Mouse (Mus musculus): ENCODE measurements at regions not wholly inside any gene's neighbourhood (a gene's known extent, or its start where the extent isn't known, plus 50 kb on each side); places are given as distances from the start of the nearest gene placed in this dataset.

DNA sequence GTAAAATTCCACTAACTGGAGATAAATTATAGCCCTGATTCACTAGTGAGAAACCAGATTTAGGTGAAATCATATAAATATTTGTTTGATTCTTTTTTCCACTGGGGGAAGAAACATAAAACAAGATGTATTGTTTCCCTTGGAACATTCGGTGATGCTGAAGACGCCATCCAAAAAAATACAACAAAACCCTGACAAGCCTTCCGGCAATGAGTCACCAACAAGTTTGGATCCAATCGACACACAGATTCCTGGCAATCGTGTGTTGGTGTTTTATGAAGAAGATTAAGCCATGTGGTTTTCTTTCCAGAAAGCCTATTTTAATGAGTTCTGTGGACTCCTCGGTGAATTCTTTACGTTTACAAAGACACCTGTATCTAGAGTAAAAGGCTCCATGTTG is 157.2 kb upstream of the Supt20 start:
- no peak for DNase-seq (ENCODE audit: low read depth in 1 of 2, low spot score in 2 of 2)
- 95% methylated on average over 7 of the region's 7 CpGs for WGBS
- Histone ChIP-seq H3K27ac (ENCODE audit: insufficient read depth, low read length) (no peak overlapping the region), H3K4me1 (ENCODE audit: control insufficient read depth, insufficient read depth, insufficient read length) (no peaks in the 10 kb centered on the region), H3K27me3 (ENCODE audit: control insufficient read depth, insufficient read depth, low read length) (no peaks in the 10 kb centered on the region), H3K36me3 (ENCODE audit: control insufficient read depth, insufficient read depth, low read length) (no peaks in the 10 kb centered on the region), H3K4me3 (ENCODE audit: extremely low read depth, insufficient read depth, insufficient read length) (no peak overlapping the region)
- TF ChIP-seq POLR2A (IDR thresholded peaks at IDR 0.05; ENCODE audit: low read depth, low read length) (no peak), CTCF (IDR thresholded peaks at IDR 0.05; ENCODE audit: extremely low read depth, insufficient read depth, insufficient read length, insufficient replicate concordance) (no peak)

DNA sequence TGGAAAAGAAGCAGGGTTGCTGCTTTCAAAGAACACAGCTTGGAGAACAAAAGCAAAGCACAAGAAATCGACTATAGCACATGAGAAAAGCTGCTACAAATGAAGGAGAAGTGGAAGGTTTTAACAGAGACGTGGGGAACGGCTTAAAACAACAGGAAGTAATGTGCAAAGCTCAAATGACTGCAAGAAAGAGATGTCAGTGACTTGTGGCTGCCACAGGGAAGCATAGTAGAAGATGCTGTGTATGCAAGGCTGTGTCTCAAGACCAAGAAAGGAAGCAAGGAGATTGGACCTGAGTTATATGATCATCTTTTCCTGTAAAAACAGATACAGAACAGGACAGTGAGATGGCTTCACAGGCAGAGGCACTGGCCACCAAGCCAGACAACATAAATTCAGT is 154.6 kb upstream of the Supt20 start:
- TF ChIP-seq POLR2A (IDR thresholded peaks at IDR 0.05; ENCODE audit: low read depth, low read length) (no peak), CTCF (IDR thresholded peaks at IDR 0.05; ENCODE audit: extremely low read depth, insufficient read depth, insufficient read length, insufficient replicate concordance) (no peak)
- Histone ChIP-seq H3K27me3 (ENCODE audit: control insufficient read depth, insufficient read depth, low read length) (no peaks in the 10 kb centered on the region), H3K4me3 (ENCODE audit: extremely low read depth, insufficient read depth, insufficient read length) (no peak overlapping the region), H3K36me3 (ENCODE audit: control insufficient read depth, insufficient read depth, low read length) (no peaks in the 10 kb centered on the region), H3K27ac (ENCODE audit: insufficient read depth, low read length) (no peak overlapping the region), H3K4me1 (ENCODE audit: control insufficient read depth, insufficient read depth, insufficient read length) (no peaks in the 10 kb centered on the region)
- no peak for DNase-seq (ENCODE audit: low read depth in 1 of 2, low spot score in 2 of 2)
- under 1% methylated on average over 3 of the region's 3 CpGs for WGBS

DNA sequence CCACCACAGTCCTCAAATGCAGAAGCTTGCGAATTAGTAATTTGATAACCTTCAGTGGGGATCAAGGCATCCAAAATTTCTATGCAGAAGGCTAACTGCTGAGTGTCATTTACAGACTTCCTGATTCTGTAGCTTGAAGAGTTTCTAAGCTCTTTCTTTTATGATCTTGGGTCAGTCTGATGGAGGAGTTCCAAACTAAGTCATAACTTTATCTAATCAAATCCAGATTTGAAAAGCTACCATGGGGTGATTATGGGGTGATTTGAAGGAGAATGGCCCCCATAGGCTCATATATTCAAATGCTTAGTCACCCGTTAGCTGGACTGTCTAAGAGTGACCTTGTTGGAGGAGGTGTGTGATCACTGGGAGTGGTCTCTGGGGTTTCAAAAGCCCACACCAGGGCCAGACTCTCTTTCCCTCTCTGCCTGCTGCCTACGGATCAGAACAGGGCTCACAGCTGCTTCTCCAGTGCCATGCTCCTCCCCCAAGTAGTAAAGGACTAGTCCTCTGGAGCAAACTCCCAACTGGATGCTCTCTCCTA is 152.0 kb upstream of the Supt20 start:
- Histone ChIP-seq H3K36me3 (ENCODE audit: control insufficient read depth, insufficient read depth, low read length) (no peaks in the 10 kb centered on the region), H3K4me3 (ENCODE audit: extremely low read depth, insufficient read depth, insufficient read length) (no peak overlapping the region), H3K27me3 (ENCODE audit: control insufficient read depth, insufficient read depth, low read length) (no peaks in the 10 kb centered on the region), H3K27ac (ENCODE audit: insufficient read depth, low read length) (no peak overlapping the region), H3K4me1 (ENCODE audit: control insufficient read depth, insufficient read depth, insufficient read length) (no peaks in the 10 kb centered on the region)
- DNase-seq (ENCODE audit: low read depth in 1 of 2, low spot score in 2 of 2), result no peak
- 91% methylated on average over 3 of the region's 3 CpGs for WGBS
- no peak for TF ChIP-seq POLR2A (IDR thresholded peaks at IDR 0.05; ENCODE audit: low read depth, low read length)
- TF ChIP-seq CTCF (IDR thresholded peaks at IDR 0.05; ENCODE audit: extremely low read depth, insufficient read depth, insufficient read length, insufficient replicate concordance), result no peak

DNA sequence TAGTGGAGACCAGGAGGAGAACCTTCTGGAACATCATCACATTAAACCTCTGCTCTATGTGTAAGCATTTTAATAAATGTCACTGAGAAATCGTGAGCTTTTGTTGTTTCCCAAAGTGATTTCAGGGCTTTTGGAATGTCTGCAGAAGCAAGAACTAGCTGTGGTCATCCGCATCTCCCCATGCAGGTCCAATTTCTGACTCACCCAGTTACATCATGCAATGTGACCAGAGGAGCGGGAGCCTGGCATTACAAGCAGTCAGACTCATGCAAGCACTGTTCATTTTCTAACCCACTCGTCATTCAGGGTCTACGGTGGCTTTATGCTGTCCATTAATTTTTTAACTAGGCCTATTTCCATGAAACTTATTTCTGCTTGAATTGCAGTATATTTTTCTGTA is 151.2 kb upstream of the Supt20 start:
- Histone ChIP-seq H3K4me1 (ENCODE audit: control insufficient read depth, insufficient read depth, insufficient read length) (no peaks in the 10 kb centered on the region), H3K27me3 (ENCODE audit: control insufficient read depth, insufficient read depth, low read length) (no peaks in the 10 kb centered on the region), H3K36me3 (ENCODE audit: control insufficient read depth, insufficient read depth, low read length) (no peaks in the 10 kb centered on the region), H3K27ac (ENCODE audit: insufficient read depth, low read length) (no peak overlapping the region), H3K4me3 (ENCODE audit: extremely low read depth, insufficient read depth, insufficient read length) (no peak overlapping the region)
- TF ChIP-seq CTCF (IDR thresholded peaks at IDR 0.05; ENCODE audit: extremely low read depth, insufficient read depth, insufficient read length, insufficient replicate concordance) (no peak), POLR2A (IDR thresholded peaks at IDR 0.05; ENCODE audit: low read depth, low read length) (no peak)
- no peak for DNase-seq (ENCODE audit: low read depth in 1 of 2, low spot score in 2 of 2)
- 89% methylated on average over 5 of the region's 5 CpGs for WGBS

DNA sequence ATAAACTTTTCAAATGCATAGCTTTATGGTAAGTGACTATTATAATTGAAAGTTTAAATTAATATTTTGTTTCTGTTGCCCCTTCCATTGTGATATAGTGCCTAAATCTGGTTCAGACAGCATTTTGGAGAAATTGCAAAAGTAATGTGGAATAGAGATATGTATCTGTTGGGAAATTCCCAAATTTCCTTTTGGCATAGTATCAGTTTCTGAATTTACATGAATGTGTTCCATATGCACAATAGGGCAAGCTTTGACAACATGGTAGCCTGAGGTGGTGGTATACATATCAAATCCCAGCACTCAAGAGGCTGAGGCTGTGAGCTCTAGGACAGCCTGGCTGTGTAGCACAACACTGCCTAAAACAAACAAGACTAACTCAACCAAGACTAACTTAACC is 147.2 kb upstream of the Supt20 start:
- Histone ChIP-seq H3K27ac (ENCODE audit: insufficient read depth, low read length) (no peak overlapping the region), H3K27me3 (ENCODE audit: control insufficient read depth, insufficient read depth, low read length) (no peaks in the 10 kb centered on the region), H3K4me3 (ENCODE audit: extremely low read depth, insufficient read depth, insufficient read length) (no peak overlapping the region), H3K4me1 (ENCODE audit: control insufficient read depth, insufficient read depth, insufficient read length) (no peaks in the 10 kb centered on the region), H3K36me3 (ENCODE audit: control insufficient read depth, insufficient read depth, low read length) (no peaks in the 10 kb centered on the region)
- no peak for DNase-seq (ENCODE audit: low read depth in 1 of 2, low spot score in 2 of 2)
- TF ChIP-seq CTCF (IDR thresholded peaks at IDR 0.05; ENCODE audit: extremely low read depth, insufficient read depth, insufficient read length, insufficient replicate concordance) (no peak), POLR2A (IDR thresholded peaks at IDR 0.05; ENCODE audit: low read depth, low read length) (no peak)

DNA sequence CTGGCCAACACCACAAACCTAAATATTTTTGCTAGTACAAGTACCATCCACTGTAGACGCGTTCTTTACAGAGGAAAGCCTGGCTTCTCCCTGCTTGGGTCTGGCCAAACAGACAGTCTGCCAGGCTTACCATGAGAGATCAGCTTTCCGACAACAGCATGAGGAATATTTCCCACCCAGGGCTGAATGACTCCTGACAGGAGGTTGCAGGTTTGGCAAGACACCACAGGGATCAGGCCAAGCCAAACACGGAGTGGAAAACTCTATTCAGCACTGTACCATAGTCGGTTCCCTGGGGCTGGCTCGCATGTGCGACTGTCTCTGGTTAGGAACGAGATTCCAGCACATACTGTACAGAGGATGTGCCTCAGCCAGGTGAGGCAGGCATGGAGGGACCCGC is 140.7 kb upstream of the Supt20 start:
- no peak overlapping the region for H3K27ac ChIP-seq (ENCODE audit: insufficient read depth, low read length)
- H3K4me1 ChIP-seq (ENCODE audit: control insufficient read depth, insufficient read depth, insufficient read length), result no peaks in the 10 kb centered on the region
- WGBS, result 90% methylated on average over 9 of the region's 9 CpGs
- no peak for TF ChIP-seq CTCF (IDR thresholded peaks at IDR 0.05; ENCODE audit: extremely low read depth, insufficient read depth, insufficient read length, insufficient replicate concordance)
- H3K36me3 ChIP-seq (ENCODE audit: control insufficient read depth, insufficient read depth, low read length), result no peaks in the 10 kb centered on the region
- H3K27me3 ChIP-seq (ENCODE audit: control insufficient read depth, insufficient read depth, low read length), result no peaks in the 10 kb centered on the region
- DNase-seq (ENCODE audit: low read depth in 1 of 2, low spot score in 2 of 2), result no peak
- no peak overlapping the region for H3K4me3 ChIP-seq (ENCODE audit: extremely low read depth, insufficient read depth, insufficient read length)

DNA sequence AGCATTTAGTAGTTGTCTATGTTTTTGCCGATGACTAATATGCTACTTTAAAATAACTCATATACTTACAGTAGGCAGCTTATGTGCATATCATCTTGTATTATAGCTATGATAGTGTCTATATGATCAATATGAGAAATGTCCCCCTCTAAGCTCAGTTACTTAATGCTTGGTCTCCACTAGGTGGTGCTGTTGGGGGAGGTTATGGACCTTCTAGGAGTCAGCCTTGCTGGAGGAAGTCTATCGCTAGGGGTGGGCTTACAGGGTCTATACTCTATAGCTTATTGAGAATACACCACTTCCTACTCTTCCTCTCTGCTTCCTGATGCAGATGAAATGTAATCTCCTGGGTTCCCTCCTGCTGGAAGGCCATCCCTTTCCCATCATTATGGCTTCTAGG is 136.7 kb upstream of the Supt20 start:
- no peak for DNase-seq (ENCODE audit: low read depth in 1 of 2, low spot score in 2 of 2)
- 87% methylated on average over 2 of the region's 2 CpGs for WGBS
- TF ChIP-seq POLR2A (IDR thresholded peaks at IDR 0.05; ENCODE audit: low read depth, low read length) (no peak), CTCF (IDR thresholded peaks at IDR 0.05; ENCODE audit: extremely low read depth, insufficient read depth, insufficient read length, insufficient replicate concordance) (no peak)

More for the DNA sequence above, 136.7 kb upstream of the Supt20 start:
- H3K27ac ChIP-seq (ENCODE audit: insufficient read depth, low read length), result no peak overlapping the region
- no peak overlapping the region for H3K4me3 ChIP-seq (ENCODE audit: extremely low read depth, insufficient read depth, insufficient read length)
- no peaks in the 10 kb centered on the region for H3K4me1 ChIP-seq (ENCODE audit: control insufficient read depth, insufficient read depth, insufficient read length)
- no peaks in the 10 kb centered on the region for H3K27me3 ChIP-seq (ENCODE audit: control insufficient read depth, insufficient read depth, low read length)
- no peaks in the 10 kb centered on the region for H3K36me3 ChIP-seq (ENCODE audit: control insufficient read depth, insufficient read depth, low read length)

Measured in spleen, adult 2 months (tissue).